Mouse (Mus musculus) intestine, postnatal 0 days (tissue): ENCODE data around the gene Pagr1a. TPM values are rescaled to one million over a fixed set of nuclear protein-coding genes. Genes with fewer than 3 reads are reported as not detected.
A peak's percentile ranks its signal among the peaks of the same experiment; 100 is the strongest.

Experiments
- ATAC-seq: fragments of 200-750 bp; cut with Nextera tagmentation; 2 replicates; pipeline ENCODE4 v1.8.0; 2017; ENCODE audit warnings: mild to moderate bottlenecking, moderate TSS enrichment, moderate library complexity
- H3K27ac ChIP-seq: fragments of 300-500 bp; sonication (generic); 2 replicates; pipeline ENCODE4 v1.5.1; 2014; ENCODE audit warnings: mild to moderate bottlenecking, low read depth, low read length, moderate library complexity
- H3K27me3 ChIP-seq: fragments of 300-500 bp; sonication (generic); replicated peaks from 2 replicates; pipeline ENCODE4 v1.6.1; 2014; ENCODE audit warnings: low read length, mixed read lengths; ENCODE audit not compliant: control insufficient read depth, insufficient read depth
- H3K36me3 ChIP-seq: fragments of 300-500 bp; sonication (generic); 2 replicates; pipeline ENCODE4 v1.6.1; 2014; ENCODE audit warnings: mild to moderate bottlenecking, moderate library complexity; ENCODE audit not compliant: control insufficient read depth, insufficient read depth
- H3K4me1 ChIP-seq: fragments of 300-500 bp; sonication (generic); replicated peaks from 2 replicates; pipeline ENCODE4 v1.6.1; 2014; ENCODE audit warnings: antibody characterized with exemption, low read length, mixed read lengths; ENCODE audit not compliant: control insufficient read depth, insufficient read depth
- H3K4me2 ChIP-seq: fragments of 300-500 bp; sonication (generic); replicated peaks from 2 replicates; pipeline ENCODE4 v1.6.1; 2014; ENCODE audit warnings: low read depth, mild to moderate bottlenecking, moderate library complexity
- H3K4me3 ChIP-seq: fragments of 300-500 bp; sonication (generic); 2 replicates; pipeline ENCODE4 v1.5.1; 2014; ENCODE audit warnings: low read depth, low read length
- H3K9ac ChIP-seq: fragments of 300-500 bp; sonication (generic); 2 replicates; pipeline ENCODE4 v1.6.1; 2014; ENCODE audit warnings: mild to moderate bottlenecking, low read depth, low read length
- H3K9me3 ChIP-seq: fragments of 300-500 bp; sonication (generic); 2 replicates; pipeline ENCODE4 v1.6.1; 2016; ENCODE audit warnings: mixed run types; ENCODE audit not compliant: control insufficient read depth
- CTCF ChIP-seq: sonication (generic); IDR thresholded peaks from 2 replicates; pipeline ENCODE4 v1.5.1; 2016; ENCODE audit warnings: low read depth, mild to moderate bottlenecking, control low read depth, antibody characterized with exemption, moderate library complexity
- WGBS: fragments of 180-500 bp; shearing (Covaris S2); extraction: QIAGEN DNeasy Blood & Tissue Kit; methylation state at CpG from one replicate; pipeline ENCODE4 v1.1.7; 2014; 5-methylcytosine and 5-hydroxymethylcytosine counted together
- polyA plus RNA-seq: library from polyadenylated mRNA; unstranded; fragments of >200 nt; fragmentation: Nextera tagmentation; extraction: Ambion mirVana; gene quantifications from 2 replicates; pipeline ENCODE4 v1.2.1, GENCODE M21; 2015

The Pagr1a gene
- polyA plus RNA-seq, 1 experiment from 2014 or later, result 37.5 TPM

- ATAC-seq, result peak; percentile 3; the same call in 1 of the 2 replicates
- under 1% methylated on average over 61 of the region's 65 CpGs for WGBS
- Histone ChIP-seq H3K36me3 (peaks cover 34% of the 10 kb centered on the region), H3K27me3 (no peaks in the 10 kb centered on the region), H3K4me3 (peak overlapping the region; percentile 79), H3K9ac (peak overlapping the region; percentile 78), H3K27ac (peak overlapping the region; percentile 96), H3K4me2 (peak overlapping the region; percentile 90), H3K4me1 (peaks cover 15% of the 10 kb centered on the region; the same call in 1 of the 2 replicates), H3K9me3 (no peaks in the 10 kb centered on the region)
- TF ChIP-seq CTCF, result no peak
These were observed 8.5 kb upstream of the Pagr1a start for GRCm38 (mm10) chr7:127025556-127026160.

GRCm38 (mm10) chr7:127024755-127025555, 7.8 kb upstream of the Pagr1a start:
- peak; percentile 93 for TF ChIP-seq CTCF
- no peaks in the 10 kb centered on the region for H3K27me3 ChIP-seq
- peaks cover 28% of the 10 kb centered on the region for H3K36me3 ChIP-seq
- H3K4me2 ChIP-seq, result peak overlapping the region; percentile 90
- H3K4me1 ChIP-seq, result peaks cover 15% of the 10 kb centered on the region; the same call in 1 of the 2 replicates
- no peaks in the 10 kb centered on the region for H3K9me3 ChIP-seq
- 2% methylated on average over 30 of the region's 30 CpGs for WGBS
- peak; percentile 28 for ATAC-seq
- peak overlapping the region; percentile 79 for H3K4me3 ChIP-seq
- peak overlapping the region; percentile 78 for H3K9ac ChIP-seq
- H3K27ac ChIP-seq, result peak overlapping the region; percentile 96

- Histone ChIP-seq H3K36me3 (peaks cover 26% of the 10 kb centered on the region), H3K4me1 (peaks cover 15% of the 10 kb centered on the region; the same call in 1 of the 2 replicates), H3K27me3 (no peaks in the 10 kb centered on the region), H3K4me2 (peak overlapping the region; percentile 90), H3K9me3 (no peaks in the 10 kb centered on the region), H3K4me3 (peak overlapping the region; percentile 79), H3K9ac (peak overlapping the region; percentile 78), H3K27ac (peak overlapping the region; percentile 28)
- WGBS, result 17% methylated on average over 19 of the region's 19 CpGs
- no peak for TF ChIP-seq CTCF
- ATAC-seq, result no peak
These were observed 6.9 kb upstream of the Pagr1a start for GRCm38 (mm10) chr7:127023896-127024690.

GRCm38 (mm10) chr7:127023272-127023691, 6.1 kb upstream of the Pagr1a start:
- no peak overlapping the region for H3K9ac ChIP-seq
- H3K4me1 ChIP-seq, result peaks cover 15% of the 10 kb centered on the region; the same call in 1 of the 2 replicates
- no peaks in the 10 kb centered on the region for H3K9me3 ChIP-seq
- WGBS, result 70% methylated on average over 12 of the region's 13 CpGs
- TF ChIP-seq CTCF, result no peak
- no peak overlapping the region for H3K4me3 ChIP-seq
- peak overlapping the region; percentile 90 for H3K4me2 ChIP-seq
- H3K36me3 ChIP-seq, result peaks cover 24% of the 10 kb centered on the region
- no peak for ATAC-seq
- H3K27me3 ChIP-seq, result no peaks in the 10 kb centered on the region
- H3K27ac ChIP-seq, result no peak overlapping the region

- H3K36me3 ChIP-seq, result peaks cover 24% of the 10 kb centered on the region
- no peak for TF ChIP-seq CTCF
- no peak overlapping the region for H3K4me3 ChIP-seq
- no peak overlapping the region for H3K9ac ChIP-seq
- H3K9me3 ChIP-seq, result no peaks in the 10 kb centered on the region
- H3K27ac ChIP-seq, result peak overlapping the region; percentile 28; the same call in 1 of the 2 replicates
- peaks cover 11% of the 10 kb centered on the region; the same call in 1 of the 2 replicates for H3K4me1 ChIP-seq
- ATAC-seq, result no peak
- H3K4me2 ChIP-seq, result no peak overlapping the region
- 83% methylated on average over 7 of the region's 7 CpGs for WGBS
- H3K27me3 ChIP-seq, result no peaks in the 10 kb centered on the region
These were observed 5.5 kb upstream of the Pagr1a start for GRCm38 (mm10) chr7:127022528-127023271.
